Mouse (Mus musculus) CH12F3 (cell line): ENCODE results near the gene Ctnna2.

Source experiments
- in situ Hi-C: fragments of 300-500 bp; cut with MboI; formaldehyde crosslinking; loops from 2 replicates; pipeline ENCODE4 v1.14.3; 2020; ENCODE audit warnings: low sequenced_read_pairs

The Ctnna2 gene

GRCm38 (mm10) chr6:76979247-76979850 is 1000.1 kb downstream of the Ctnna2 start:
- in situ Hi-C loops: no loop called here

DNA sequence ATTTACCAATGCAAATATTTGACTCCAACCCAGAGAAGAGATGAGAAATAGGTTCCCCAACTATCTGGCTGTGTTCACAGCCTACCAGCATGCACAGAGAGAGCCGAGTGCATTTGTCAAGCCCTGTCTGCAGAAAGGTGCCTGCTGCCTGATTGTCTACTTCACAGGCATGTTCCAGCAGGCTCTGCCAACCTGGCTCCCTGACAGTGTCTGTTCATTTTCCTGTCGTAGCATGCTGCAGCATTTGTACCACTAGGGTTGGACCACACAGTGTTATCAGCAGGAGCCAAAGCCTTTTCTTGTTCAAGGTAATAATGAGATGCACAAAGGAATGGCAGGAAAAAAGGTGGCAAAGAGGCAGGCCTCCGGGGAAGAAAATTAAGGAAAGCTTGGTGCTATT is 1001.7 kb downstream of the Ctnna2 start:
- in situ Hi-C loops: no loop called here

- in situ Hi-C loops: no loop called here
Observed at GRCm38 (mm10) chr6:76974297-76974696, 1005.2 kb downstream of the Ctnna2 start.

DNA sequence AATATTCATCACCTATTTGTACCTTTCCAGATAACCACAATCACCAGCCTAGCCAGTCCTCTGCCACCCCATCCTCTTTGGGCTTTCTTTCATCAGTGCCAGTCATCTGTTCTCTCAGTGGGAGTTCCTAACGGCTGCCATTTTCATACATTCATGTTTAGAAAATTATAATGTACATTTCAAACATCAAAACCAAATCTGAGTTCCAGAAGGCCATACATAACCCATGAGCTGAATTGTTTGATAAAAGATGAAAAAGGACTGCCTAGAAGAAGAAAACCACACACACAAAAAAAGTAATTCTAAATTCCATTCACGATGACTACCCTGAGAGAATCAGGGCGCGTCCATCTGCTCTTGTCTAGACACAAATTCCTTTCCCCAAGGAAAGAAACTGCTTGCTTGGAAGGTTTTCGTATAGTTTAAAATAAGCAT is 1014.5 kb downstream of the Ctnna2 start:
- in situ Hi-C loops: no loop called here

GRCm38 (mm10) chr6:76908086-76908485 is 1071.4 kb downstream of the Ctnna2 start:
- in situ Hi-C loops: no loop called here

- in situ Hi-C loops: no loop called here
Observed at GRCm38 (mm10) chr6:76897156-76897555, 1082.3 kb downstream of the Ctnna2 start.
